Mouse (Mus musculus): Measurements from ENCODE around the gene Rbm20. TPM values are rescaled to one million over a fixed set of nuclear protein-coding genes. Genes with fewer than 3 reads are reported as not detected.

Rbm20 gene
- total and polyA plus RNA-seq, 3 experiments, result 0.05 to 0.56 (median 0.08) TPM

DNA sequence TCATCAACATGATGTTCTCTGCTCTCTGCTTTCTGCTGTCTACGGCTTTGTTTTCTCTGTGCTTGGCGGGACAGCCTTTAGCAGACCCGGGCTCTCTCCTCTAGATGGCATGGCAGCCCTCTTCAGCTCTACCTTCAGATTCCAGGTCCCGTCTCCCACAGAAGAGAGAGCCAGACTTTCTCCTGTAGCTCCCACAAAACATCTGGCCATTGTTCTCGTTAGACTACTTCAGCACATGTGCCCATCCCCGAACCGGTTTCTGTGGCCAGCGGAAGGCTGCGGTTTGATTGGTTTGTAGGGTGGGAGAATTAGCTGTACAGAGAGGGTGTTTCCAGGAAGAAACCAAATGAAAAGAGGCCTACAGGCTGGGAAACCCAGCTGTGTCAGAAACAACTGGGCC lies 161.7 kb downstream of the Rbm20 start:
- in situ Hi-C loops (cut with MboI; ENCODE audit: low pct_ligation_motif_present, low pct_unique_long_range_greater_than_20kb, low sequenced_read_pairs), result no loop called here
- Histone ChIP-seq H3K36me3 (replicated peaks in 1 of 2; ENCODE audit: control insufficient read depth in 1 of 2, insufficient read depth in 1 of 2, low read length in 1 of 2) (no peaks in the 10 kb centered on the region), H3K4me2 (ENCODE audit: insufficient read depth, low read depth, poor library complexity, severe bottlenecking) (peak overlapping the region; percentile 30; the same call in 1 of the 2 replicates), H3K9ac (ENCODE audit: insufficient read depth, low read depth) (no peak overlapping the region), H3K9me3 (replicated peaks; ENCODE audit: low read length) (no peaks in the 10 kb centered on the region), H3K4me3 (replicated peaks in 1 of 3; ENCODE audit: low read depth in 2 of 3, low read length in 2 of 3, poor library complexity in 1 of 3) (no peak overlapping the region), H3K79me2 (replicated peaks; ENCODE audit: control insufficient read depth, extremely low read depth, insufficient read depth, poor library complexity, severe bottlenecking) (no peaks in the 10 kb centered on the region), H3K27ac (ENCODE audit: insufficient read depth, low read depth) (no peak overlapping the region), H3K27me3 (replicated peaks) (no peaks in the 10 kb centered on the region), H3K4me1 (ENCODE audit: control insufficient read depth in 1 of 2, insufficient read depth in 2 of 2) (peaks cover 4 to 11% of the 10 kb centered on the region in 2 experiments; a peak in 3 of 4 replicates)
- DNase-seq (ENCODE audit: extremely low read depth), result no peak
- TF ChIP-seq KAT2A (IDR thresholded peaks at IDR 0.05; ENCODE audit: insufficient replicate concordance, low read length) (no peak), CTCF (conservative IDR thresholded peaks at IDR 0.05 in 1 of 2, IDR thresholded peaks at IDR 0.05 in 1 of 2; ENCODE audit: low read depth in 2 of 2, low read length in 2 of 2) (peak in 1 of 2 experiments; percentile 62; a peak in 2 of 4 replicates), RAD21 (IDR thresholded peaks at IDR 0.05; ENCODE audit: low read depth, low read length) (peak; percentile 64), POLR2A (IDR thresholded peaks at IDR 0.05; ENCODE audit: low read depth, low read length) (no peak), EP300 (IDR thresholded peaks at IDR 0.05; ENCODE audit: low read length) (no peak), POLR2AphosphoS2 (IDR thresholded peaks at IDR 0.05; ENCODE audit: low read depth, low read length) (no peak), SMC3 (IDR thresholded peaks at IDR 0.05; ENCODE audit: low read depth, low read length) (peak; percentile 57)
- dilution Hi-C loops (cut with MboI; ENCODE audit: extremely low pct_ligation_motif_present, extremely low pct_unique_long_range_greater_than_20kb, low sequenced_read_pairs), result no loop called here

DNA sequence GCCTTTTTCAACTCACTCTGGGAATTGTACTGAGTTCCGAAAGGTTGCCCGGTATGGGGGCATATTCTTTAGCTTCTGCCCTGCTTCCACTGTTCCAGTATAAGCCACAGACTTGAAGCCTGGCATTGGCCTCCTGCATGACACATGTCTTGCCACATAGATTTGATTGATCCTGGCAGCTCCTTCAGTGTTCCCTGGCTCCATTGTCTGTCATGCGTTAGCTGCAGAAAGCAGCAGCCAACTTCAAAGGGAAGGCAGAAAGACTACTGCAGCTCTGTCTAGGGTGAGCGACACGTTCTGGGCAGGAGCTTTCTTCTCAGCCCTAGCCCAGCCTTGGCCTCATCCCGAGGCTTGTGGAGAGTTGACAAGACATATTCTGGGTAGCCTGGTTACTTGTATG lies 162.7 kb downstream of the Rbm20 start:
- in situ Hi-C loops (cut with MboI; ENCODE audit: low pct_ligation_motif_present, low pct_unique_long_range_greater_than_20kb, low sequenced_read_pairs) (no loop called here), dilution Hi-C loops (cut with MboI; ENCODE audit: extremely low pct_ligation_motif_present, extremely low pct_unique_long_range_greater_than_20kb, low sequenced_read_pairs) (no loop called here)

DNA sequence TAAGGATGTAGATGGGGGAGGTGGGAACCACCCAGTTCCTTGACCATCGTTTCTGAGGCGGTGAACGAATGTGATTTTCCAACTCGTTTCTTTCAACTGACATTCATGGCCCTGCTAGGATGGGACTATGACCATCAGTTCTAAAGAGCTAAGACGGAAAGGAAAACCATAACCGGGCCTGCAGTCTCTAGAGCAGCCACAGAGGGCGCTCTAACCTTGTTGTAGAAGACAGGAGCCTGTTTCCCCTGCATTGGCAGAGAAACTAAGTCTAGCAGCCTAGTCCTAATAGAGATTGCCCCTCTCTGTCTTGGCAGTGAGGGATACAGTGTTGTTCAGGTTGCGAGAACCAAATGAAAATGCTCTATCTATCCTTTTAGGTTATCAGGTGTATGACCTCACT lies 164.8 kb downstream of the Rbm20 start:
- dilution Hi-C loops (cut with MboI; ENCODE audit: extremely low pct_ligation_motif_present, extremely low pct_unique_long_range_greater_than_20kb, low sequenced_read_pairs), result no loop called here
- no peak overlapping the region for H3K4me3 ChIP-seq (replicated peaks in 1 of 3; ENCODE audit: low read depth in 2 of 3, low read length in 2 of 3, poor library complexity in 1 of 3)
- in situ Hi-C loops (cut with MboI; ENCODE audit: low pct_ligation_motif_present, low pct_unique_long_range_greater_than_20kb, low sequenced_read_pairs), result no loop called here
- H3K27me3 ChIP-seq (replicated peaks), result no peaks in the 10 kb centered on the region
- H3K9me3 ChIP-seq (replicated peaks; ENCODE audit: low read length), result no peaks in the 10 kb centered on the region
- no peak overlapping the region for H3K4me2 ChIP-seq (ENCODE audit: insufficient read depth, low read depth, poor library complexity, severe bottlenecking)
- H3K4me1 ChIP-seq (ENCODE audit: control insufficient read depth in 1 of 2, insufficient read depth in 2 of 2), result peaks cover 4 to 11% of the 10 kb centered on the region in 2 experiments; a peak in 3 of 4 replicates
- peak; percentile 67 for DNase-seq (ENCODE audit: extremely low read depth)
- peak; percentile 92 for TF ChIP-seq RAD21 (IDR thresholded peaks at IDR 0.05; ENCODE audit: low read depth, low read length)
- no peak for TF ChIP-seq JUN (IDR thresholded peaks at IDR 0.05; ENCODE audit: insufficient read depth, low read depth, low read length)
- no peak for TF ChIP-seq USF2 (conservative IDR thresholded peaks at IDR 0.05; ENCODE audit: low read depth, low read length)
- no peak for TF ChIP-seq CHD2 (IDR thresholded peaks at IDR 0.05; ENCODE audit: low read length)
- TF ChIP-seq ZC3H11A (IDR thresholded peaks at IDR 0.05; ENCODE audit: low read depth, low read length), result 0 out of 2 replicates have a peak, but pooled peaks have one; percentile 25
- TF ChIP-seq SMC3 (IDR thresholded peaks at IDR 0.05; ENCODE audit: low read depth, low read length), result peak; percentile 88
- TF ChIP-seq IRF4 (IDR thresholded peaks at IDR 0.05; ENCODE audit: low read depth, low read length), result peak; percentile 13; the same call in 1 of the 2 replicates
- peak; percentile 91 to 94 for TF ChIP-seq CTCF (conservative IDR thresholded peaks at IDR 0.05 in 1 of 2, IDR thresholded peaks at IDR 0.05 in 1 of 2; ENCODE audit: low read depth in 2 of 2, low read length in 2 of 2)
- TF ChIP-seq ZMIZ1 (IDR thresholded peaks at IDR 0.05; ENCODE audit: low read depth, low read length), result no peak
- H3K36me3 ChIP-seq (replicated peaks in 1 of 2; ENCODE audit: control insufficient read depth in 1 of 2, insufficient read depth in 1 of 2, low read length in 1 of 2), result no peaks in the 10 kb centered on the region
- H3K27ac ChIP-seq (ENCODE audit: insufficient read depth, low read depth), result no peak overlapping the region
- H3K9ac ChIP-seq (ENCODE audit: insufficient read depth, low read depth), result no peak overlapping the region
- no peaks in the 10 kb centered on the region for H3K79me2 ChIP-seq (replicated peaks; ENCODE audit: control insufficient read depth, extremely low read depth, insufficient read depth, poor library complexity, severe bottlenecking)

More for the DNA sequence above, 162.7 kb downstream of the Rbm20 start:
- no peak for DNase-seq (ENCODE audit: extremely low read depth)
- Histone ChIP-seq H3K9ac (ENCODE audit: insufficient read depth, low read depth) (no peak overlapping the region), H3K4me2 (ENCODE audit: insufficient read depth, low read depth, poor library complexity, severe bottlenecking) (no peak overlapping the region), H3K79me2 (replicated peaks; ENCODE audit: control insufficient read depth, extremely low read depth, insufficient read depth, poor library complexity, severe bottlenecking) (no peaks in the 10 kb centered on the region), H3K9me3 (replicated peaks; ENCODE audit: low read length) (no peaks in the 10 kb centered on the region), H3K4me1 (ENCODE audit: control insufficient read depth in 1 of 2, insufficient read depth in 2 of 2) (peaks cover 4 to 11% of the 10 kb centered on the region in 2 experiments; a peak in 3 of 4 replicates), H3K27ac (ENCODE audit: insufficient read depth, low read depth) (no peak overlapping the region), H3K36me3 (replicated peaks in 1 of 2; ENCODE audit: control insufficient read depth in 1 of 2, insufficient read depth in 1 of 2, low read length in 1 of 2) (no peaks in the 10 kb centered on the region), H3K27me3 (replicated peaks) (no peaks in the 10 kb centered on the region), H3K4me3 (replicated peaks in 1 of 3; ENCODE audit: low read depth in 2 of 3, low read length in 2 of 3, poor library complexity in 1 of 3) (no peak overlapping the region)
- TF ChIP-seq POLR2AphosphoS2 (IDR thresholded peaks at IDR 0.05; ENCODE audit: low read depth, low read length), result no peak
- TF ChIP-seq RCOR1 (conservative IDR thresholded peaks at IDR 0.05; ENCODE audit: low read depth, low read length), result no peak
- TF ChIP-seq MEF2A (IDR thresholded peaks at IDR 0.05; ENCODE audit: borderline replicate concordance, low read depth, low read length), result no peak
- TF ChIP-seq USF2 (conservative IDR thresholded peaks at IDR 0.05; ENCODE audit: low read depth, low read length), result no peak
- TF ChIP-seq MYC (IDR thresholded peaks at IDR 0.05; ENCODE audit: low read depth, low read length), result no peak
- TF ChIP-seq BHLHE40 (IDR thresholded peaks at IDR 0.05; ENCODE audit: low read depth, low read length), result no peak
- TF ChIP-seq SIN3A (IDR thresholded peaks at IDR 0.05; ENCODE audit: low read length), result no peak
- no peak for TF ChIP-seq ZNF384 (IDR thresholded peaks at IDR 0.05; ENCODE audit: low read depth, low read length)
- no peak for TF ChIP-seq ZKSCAN1 (IDR thresholded peaks at IDR 0.05; ENCODE audit: borderline replicate concordance, low read depth, low read length)
- no peak for TF ChIP-seq ZC3H11A (IDR thresholded peaks at IDR 0.05; ENCODE audit: low read depth, low read length)

Measured in CH12.LX (cell line).